Mouse (Mus musculus): ENCODE measurements around the gene Ncoa1. TPM values are rescaled to one million over a fixed set of nuclear protein-coding genes. Genes with fewer than 3 reads are reported as not detected.
"Not testable (repeated sequence)": the region's sequence is repeated elsewhere in the genome, so short reads cannot be mapped to it uniquely, and the experiment has no call there.

Gene Ncoa1
- total RNA-seq, 1 experiment from 2014 or later, result 50.9 TPM

GRCm38 (mm10) chr12:4477941-4478795, 1.2 kb upstream of the Ncoa1 start:
- no peak for ATAC-seq (ENCODE audit: extremely low read depth, insufficient number of reproducible peaks, low FRiP score, poor library complexity, severe bottlenecking)

- peak; percentile 22; the same call in 1 of the 2 replicates for ATAC-seq (ENCODE audit: extremely low read depth, insufficient number of reproducible peaks, low FRiP score, poor library complexity, severe bottlenecking)
These were observed 621 bp downstream of the Ncoa1 start for GRCm38 (mm10) chr12:4476291-4476831.

GRCm38 (mm10) chr12:4475251-4475993, 1.6 kb downstream of the Ncoa1 start:
- ATAC-seq (ENCODE audit: extremely low read depth, insufficient number of reproducible peaks, low FRiP score, poor library complexity, severe bottlenecking), result no peak

- no peak for ATAC-seq (ENCODE audit: extremely low read depth, insufficient number of reproducible peaks, low FRiP score, poor library complexity, severe bottlenecking)
These were observed 7.9 kb downstream of the Ncoa1 start for GRCm38 (mm10) chr12:4469115-4469514.

- no peak for ATAC-seq (ENCODE audit: extremely low read depth, insufficient number of reproducible peaks, low FRiP score, poor library complexity, severe bottlenecking)
These were observed 13.3 kb downstream of the Ncoa1 start for GRCm38 (mm10) chr12:4463701-4464100.

GRCm38 (mm10) chr12:4462420-4462819, 14.6 kb downstream of the Ncoa1 start:
- no peak for ATAC-seq (ENCODE audit: extremely low read depth, insufficient number of reproducible peaks, low FRiP score, poor library complexity, severe bottlenecking)

- peak; percentile 46; the same call in 1 of the 2 replicates for ATAC-seq (ENCODE audit: extremely low read depth, insufficient number of reproducible peaks, low FRiP score, poor library complexity, severe bottlenecking)
These were observed 16.0 kb downstream of the Ncoa1 start for GRCm38 (mm10) chr12:4460990-4461389.

- ATAC-seq (ENCODE audit: extremely low read depth, insufficient number of reproducible peaks, low FRiP score, poor library complexity, severe bottlenecking), result 0 out of 2 replicates have a peak, but pooled peaks have one; percentile 36
These were observed 21.9 kb downstream of the Ncoa1 start for GRCm38 (mm10) chr12:4454956-4455565.

- no peak for ATAC-seq (ENCODE audit: extremely low read depth, insufficient number of reproducible peaks, low FRiP score, poor library complexity, severe bottlenecking)
These were observed 22.7 kb downstream of the Ncoa1 start for GRCm38 (mm10) chr12:4454248-4454647.

- ATAC-seq (ENCODE audit: extremely low read depth, insufficient number of reproducible peaks, low FRiP score, poor library complexity, severe bottlenecking), result no peak
These were observed 24.7 kb downstream of the Ncoa1 start for GRCm38 (mm10) chr12:4452233-4452632.

GRCm38 (mm10) chr12:4450485-4450884, 26.5 kb downstream of the Ncoa1 start:
- ATAC-seq (ENCODE audit: extremely low read depth, insufficient number of reproducible peaks, low FRiP score, poor library complexity, severe bottlenecking), result not testable (repeated sequence)

GRCm38 (mm10) chr12:4448076-4448589, 28.8 kb downstream of the Ncoa1 start:
- peak; percentile 57 for ATAC-seq (ENCODE audit: extremely low read depth, insufficient number of reproducible peaks, low FRiP score, poor library complexity, severe bottlenecking)

- peak; percentile 43; the same call in 1 of the 2 replicates for ATAC-seq (ENCODE audit: extremely low read depth, insufficient number of reproducible peaks, low FRiP score, poor library complexity, severe bottlenecking)
These were observed 32.0 kb downstream of the Ncoa1 start for GRCm38 (mm10) chr12:4444946-4445345.

- no peak for ATAC-seq (ENCODE audit: extremely low read depth, insufficient number of reproducible peaks, low FRiP score, poor library complexity, severe bottlenecking)
These were observed 35.5 kb downstream of the Ncoa1 start for GRCm38 (mm10) chr12:4441451-4441850.

GRCm38 (mm10) chr12:4436198-4436597, 40.8 kb downstream of the Ncoa1 start:
- ATAC-seq (ENCODE audit: extremely low read depth, insufficient number of reproducible peaks, low FRiP score, poor library complexity, severe bottlenecking), result no peak

- ATAC-seq (ENCODE audit: extremely low read depth, insufficient number of reproducible peaks, low FRiP score, poor library complexity, severe bottlenecking), result no peak
These were observed 43.4 kb downstream of the Ncoa1 start for GRCm38 (mm10) chr12:4433549-4433948.

- ATAC-seq (ENCODE audit: extremely low read depth, insufficient number of reproducible peaks, low FRiP score, poor library complexity, severe bottlenecking), result no peak
These were observed 45.0 kb downstream of the Ncoa1 start for GRCm38 (mm10) chr12:4431978-4432377.

- no peak for ATAC-seq (ENCODE audit: extremely low read depth, insufficient number of reproducible peaks, low FRiP score, poor library complexity, severe bottlenecking)
These were observed 46.7 kb downstream of the Ncoa1 start for GRCm38 (mm10) chr12:4430061-4430825.
